ENCODE assay signal across 8 mouse cellular contexts in the genomic region with DNA sequence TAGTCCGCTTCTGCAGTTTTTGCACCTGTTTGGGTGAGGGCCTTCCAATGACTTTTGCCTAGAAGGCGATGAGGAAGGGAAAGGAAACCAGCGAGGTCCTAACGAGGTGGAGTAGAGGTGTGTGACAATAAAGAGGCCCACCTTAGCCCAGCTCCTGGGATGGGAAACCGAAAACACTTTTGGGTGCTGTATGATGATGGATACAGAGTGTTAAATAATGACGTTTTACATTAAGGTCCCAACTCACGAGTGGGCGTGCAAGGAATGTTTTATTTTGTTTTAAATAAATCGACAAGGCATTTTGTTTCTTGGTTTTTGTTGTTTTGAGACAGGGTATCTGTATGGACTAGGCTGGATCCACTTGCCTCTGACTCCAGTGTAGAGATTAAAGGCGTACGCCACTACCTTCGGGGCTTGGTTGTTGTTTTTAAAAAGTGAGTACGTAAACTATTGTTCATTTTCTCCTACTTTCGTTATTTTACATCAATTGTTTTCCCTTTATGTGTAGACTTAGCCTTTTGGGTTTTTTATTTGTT. TPM values are rescaled to one million over a fixed set of nuclear protein-coding genes. Genes with fewer than 3 reads are reported as not detected.
DNase-seq lines count a peak whose midpoint lies in the region; ATAC-seq and TF ChIP-seq lines count a peak whose summit lies in the region.

No protein-coding gene starts in this region.

- H3K9me3 ChIP-seq in liver, embryonic 14.5 days (ENCODE audit: control insufficient read depth, low read length), result no peaks in the 10 kb centered on the region

- TF ChIP-seq CTCF in cerebellum, adult 2 months (IDR thresholded peaks at IDR 0.05; ENCODE audit: borderline replicate concordance, insufficient read depth, low read depth, low read length), result no peak
- TF ChIP-seq CTCF in thymus, adult 2 months (IDR thresholded peaks at IDR 0.05; ENCODE audit: borderline replicate concordance, control insufficient read depth, extremely low read depth, insufficient read depth, low read length, poor library complexity), result no peak
- no peak for TF ChIP-seq CTCF in liver, embryonic 14.5 days (IDR thresholded peaks at IDR 0.05; ENCODE audit: low read depth)

- peak; percentile 5; the same call in 1 of the 2 replicates for ATAC-seq in liver, embryonic 14.5 days (ENCODE audit: insufficient read depth)

- H3K9ac ChIP-seq in liver, embryonic 14.5 days (replicated peaks), result peak overlapping the region; percentile 53

- peak overlapping the region; percentile 70 for H3K4me3 ChIP-seq in cerebellum, adult 2 months (replicated peaks; ENCODE audit: insufficient read depth, low read depth, low read length)
- H3K4me3 ChIP-seq in thymus, adult 2 months (ENCODE audit: control insufficient read depth, insufficient read depth, low read length), result peak overlapping the region; percentile 37
- peak overlapping the region; percentile 59 to 77 for H3K4me3 ChIP-seq in liver, embryonic 14.5 days (ENCODE audit: insufficient read depth in 1 of 2, low read depth in 2 of 2, low read length in 2 of 2)

- H3K27me3 ChIP-seq in cerebellum, adult 2 months (ENCODE audit: control insufficient read depth, insufficient read depth, low read length), result no peaks in the 10 kb centered on the region
- H3K27me3 ChIP-seq in thymus, adult 2 months (ENCODE audit: control insufficient read depth, insufficient read depth, low read length), result no peaks in the 10 kb centered on the region
- H3K27me3 ChIP-seq in liver, embryonic 14.5 days (ENCODE audit: control insufficient read depth, insufficient read depth, low read length), result no peaks in the 10 kb centered on the region

- no peak for DNase-seq in cerebellum, adult 2 months
- no peak for DNase-seq in cerebellum, adult 8-10 months
- DNase-seq in thymus, adult 2 months, result no peak
- DNase-seq in thymus, postnatal 10 days (ENCODE audit: low spot score in 2 of 2), result no peak
- no peak for DNase-seq in liver, embryonic 14.5 days (ENCODE audit: low read depth in 3 of 3, low spot score in 3 of 3)
- no peak for DNase-seq in right cerebral cortex, adult 18-20 months
- no peak for DNase-seq in frontal cortex, adult 2 months (ENCODE audit: extremely low spot score in 1 of 2, low spot score in 1 of 2)
- DNase-seq in frontal cortex, postnatal 10 days (ENCODE audit: low spot score in 2 of 2), result no peak

- WGBS in cerebellum, adult 2 months, result 37% methylated on average over 14 of the region's 14 CpGs
- 43% methylated on average over 14 of the region's 14 CpGs for WGBS in thymus, adult 2 months
- WGBS in liver, embryonic 14.5 days (ENCODE audit: insufficient replicate concordance), result 34% methylated on average over 14 of the region's 14 CpGs

- no peaks in the 10 kb centered on the region for H3K36me3 ChIP-seq in thymus, adult 2 months (ENCODE audit: control insufficient read depth, insufficient read depth, low read length)
- no peaks in the 10 kb centered on the region for H3K36me3 ChIP-seq in liver, embryonic 14.5 days (replicated peaks; ENCODE audit: control insufficient read depth, insufficient read depth, low read depth)

- peak overlapping the region; percentile 95 for H3K4me2 ChIP-seq in liver, embryonic 14.5 days (ENCODE audit: low read depth)

- peak; percentile 40; the same call in 1 of the 2 replicates for TF ChIP-seq POLR2A in cerebellum, adult 2 months (IDR thresholded peaks at IDR 0.05; ENCODE audit: borderline replicate concordance, insufficient read depth, low read length)
- TF ChIP-seq POLR2A in thymus, adult 2 months (IDR thresholded peaks at IDR 0.05; ENCODE audit: control insufficient read depth, extremely low read depth, insufficient read depth, low read length, poor library complexity), result no peak

- H3K27ac ChIP-seq in cerebellum, adult 2 months (ENCODE audit: insufficient read depth, low read length), result no peak overlapping the region
- no peak overlapping the region for H3K27ac ChIP-seq in thymus, adult 2 months (ENCODE audit: control insufficient read depth, insufficient read depth, low read length)
- H3K27ac ChIP-seq in liver, embryonic 14.5 days, result no peak overlapping the region

- no peaks in the 10 kb centered on the region for H3K4me1 ChIP-seq in cerebellum, adult 2 months (ENCODE audit: control insufficient read depth, insufficient read depth, low read length)
- H3K4me1 ChIP-seq in thymus, adult 2 months (replicated peaks; ENCODE audit: control insufficient read depth, insufficient read depth, low read length), result peaks cover 4% of the 10 kb centered on the region
- peaks cover 15 to 18% of the 10 kb centered on the region in 2 experiments for H3K4me1 ChIP-seq in liver, embryonic 14.5 days (replicated peaks; ENCODE audit: control insufficient read depth in 2 of 2, insufficient read depth in 2 of 2, low read length in 1 of 2)

- no peak for TF ChIP-seq EP300 in liver, embryonic 14.5 days (IDR thresholded peaks at IDR 0.05; ENCODE audit: low read depth)

RNA-seq across cellular contexts. Expression of gene Dcps, which starts 0.3 kb away (rescaled TPM):
- 30.2 and 32.2 TPM in 2 replicates for polyA plus RNA-seq in cerebellum, adult 2 months (2012; rRNA removed)
- polyA plus RNA-seq in thymus, adult 2 months (2012; rRNA removed), result 60.5 and 65.2 TPM in 2 replicates
- 36.5 and 38.6 TPM in 2 replicates for polyA plus RNA-seq in liver, embryonic 14.5 days (2012; rRNA removed)
- 48.0 and 50.4 TPM in 2 replicates for polyA plus RNA-seq in liver, embryonic 14.5 days (2014; fragmentation: Nextera tagmentation; extraction: Ambion mirVana)
- polyA plus RNA-seq in frontal cortex, adult 2 months (2012; rRNA removed), result 23.6 and 23.9 TPM in 2 replicates

RNA-seq across cellular contexts. Expression of gene Srpr, which starts 23.8 kb away (rescaled TPM):
- 63.8 TPM in 2 replicates for polyA plus RNA-seq in cerebellum, adult 2 months (2012; rRNA removed)
- 58.2 and 70.1 TPM in 2 replicates for polyA plus RNA-seq in thymus, adult 2 months (2012; rRNA removed)
- 25.4 and 28.8 TPM in 2 replicates for polyA plus RNA-seq in liver, embryonic 14.5 days (2012; rRNA removed)
- 53.8 and 54.6 TPM in 2 replicates for polyA plus RNA-seq in liver, embryonic 14.5 days (2014; fragmentation: Nextera tagmentation; extraction: Ambion mirVana)
- polyA plus RNA-seq in frontal cortex, adult 2 months (2012; rRNA removed), result 43.9 and 48.8 TPM in 2 replicates

RNA-seq across cellular contexts. Expression of gene Tirap, which starts 23.9 kb away (rescaled TPM):
- polyA plus RNA-seq in cerebellum, adult 2 months (2012; rRNA removed), result 2.7 and 2.8 TPM in 2 replicates
- polyA plus RNA-seq in thymus, adult 2 months (2012; rRNA removed), result 3.2 and 5.2 TPM in 2 replicates
- polyA plus RNA-seq in liver, embryonic 14.5 days (2012; rRNA removed), result 3.2 TPM in 2 replicates
- polyA plus RNA-seq in liver, embryonic 14.5 days (2014; fragmentation: Nextera tagmentation; extraction: Ambion mirVana), result 4.8 and 4.9 TPM in 2 replicates
- polyA plus RNA-seq in frontal cortex, adult 2 months (2012; rRNA removed), result 1.8 and 1.9 TPM in 2 replicates

RNA-seq across cellular contexts. Expression of gene Foxred1, which starts 34.7 kb away (rescaled TPM):
- polyA plus RNA-seq in cerebellum, adult 2 months (2012; rRNA removed), result 54.6 and 55.1 TPM in 2 replicates
- 27.0 and 28.5 TPM in 2 replicates for polyA plus RNA-seq in thymus, adult 2 months (2012; rRNA removed)
- polyA plus RNA-seq in liver, embryonic 14.5 days (2012; rRNA removed), result 16.2 and 18.4 TPM in 2 replicates
- 14.4 and 16.7 TPM in 2 replicates for polyA plus RNA-seq in liver, embryonic 14.5 days (2014; fragmentation: Nextera tagmentation; extraction: Ambion mirVana)
- 52.8 and 59.7 TPM in 2 replicates for polyA plus RNA-seq in frontal cortex, adult 2 months (2012; rRNA removed)

RNA-seq across cellular contexts. Expression of gene St3gal4, which starts 57.1 kb away (rescaled TPM):
- 12.7 and 14.5 TPM in 2 replicates for polyA plus RNA-seq in cerebellum, adult 2 months (2012; rRNA removed)
- polyA plus RNA-seq in thymus, adult 2 months (2012; rRNA removed), result 8.9 and 10.4 TPM in 2 replicates
- polyA plus RNA-seq in liver, embryonic 14.5 days (2012; rRNA removed), result 4.6 and 6.0 TPM in 2 replicates
- 17.8 and 19.2 TPM in 2 replicates for polyA plus RNA-seq in liver, embryonic 14.5 days (2014; fragmentation: Nextera tagmentation; extraction: Ambion mirVana)
- polyA plus RNA-seq in frontal cortex, adult 2 months (2012; rRNA removed), result 10.2 and 14.8 TPM in 2 replicates
